Mouse (Mus musculus) megakaryocyte-erythroid progenitor cell, adult 5-6 weeks (primary cell): ENCODE data around the gene Rsph3b. TPM values are rescaled to one million over a fixed set of nuclear protein-coding genes. Genes with fewer than 3 reads are reported as not detected.
A peak's percentile ranks its signal among the peaks of the same experiment; 100 is the strongest.

Experiments
- ATAC-seq: replicated peaks from 2 replicates; pipeline ENCODE4 v1.8.0; 2016; ENCODE audit warnings: mild to moderate bottlenecking, inconsistent platforms; ENCODE audit not compliant: severe bottlenecking, poor library complexity, low FRiP score, low TSS enrichment
- total RNA-seq, 2 experiments: library from RNA; stranded (forward) in 1 of 2; stranded (reverse) in 1 of 2; fragments of 200-1000, 215-1000 nt in 1 of 2; fragments of >200 nt in 1 of 2; fragmentation: Nextera tagmentation in 1 of 2; gene quantifications; 2 replicates each; pipeline ENCODE4 v1.2.3; 2014 to 2017

Gene Rsph3b
- total RNA-seq, 2 experiments from 2014 or later = 30.5 to 42.2 TPM

DNA sequence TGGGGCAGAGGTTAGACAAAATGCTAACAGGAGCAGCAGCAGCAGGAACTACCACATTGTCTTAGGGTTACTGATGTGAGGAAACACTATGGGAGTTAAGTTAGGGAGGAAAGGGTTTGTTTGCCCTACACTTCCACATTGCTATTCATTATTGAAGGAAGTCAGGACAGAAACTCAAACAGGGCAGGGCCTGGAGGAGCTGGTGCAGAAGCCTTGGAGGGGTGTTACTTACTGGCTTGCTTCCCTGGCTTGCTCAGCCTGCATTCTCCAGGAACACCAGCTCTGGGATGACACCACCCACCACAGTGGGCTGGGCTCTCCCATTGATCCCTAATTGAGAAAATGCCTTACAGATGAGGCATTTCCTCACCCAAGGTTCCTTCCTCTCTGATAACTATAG is 79.7 kb downstream of the Rsph3b start:
- no peak for ATAC-seq

DNA sequence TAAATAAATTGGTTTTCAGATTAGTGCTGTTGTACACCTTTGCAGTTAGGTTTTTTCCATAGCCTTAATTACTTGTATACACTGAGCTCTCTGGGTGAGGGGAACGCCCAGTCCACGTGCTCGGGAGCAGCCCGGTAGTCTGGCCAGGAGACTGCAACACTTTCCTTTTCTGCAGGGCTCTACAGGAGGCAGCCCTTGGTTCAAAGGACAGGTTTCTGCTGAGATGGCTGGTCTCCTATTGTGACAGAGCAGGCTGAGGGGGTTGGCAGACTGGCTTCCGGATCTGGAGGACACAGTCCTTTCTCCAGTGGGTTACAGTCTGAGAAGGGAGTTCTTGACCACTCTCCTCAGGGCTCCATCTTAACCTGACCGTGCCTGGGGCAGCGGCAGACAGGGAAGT is 80.7 kb downstream of the Rsph3b start:
- ATAC-seq = peak; percentile 69

DNA sequence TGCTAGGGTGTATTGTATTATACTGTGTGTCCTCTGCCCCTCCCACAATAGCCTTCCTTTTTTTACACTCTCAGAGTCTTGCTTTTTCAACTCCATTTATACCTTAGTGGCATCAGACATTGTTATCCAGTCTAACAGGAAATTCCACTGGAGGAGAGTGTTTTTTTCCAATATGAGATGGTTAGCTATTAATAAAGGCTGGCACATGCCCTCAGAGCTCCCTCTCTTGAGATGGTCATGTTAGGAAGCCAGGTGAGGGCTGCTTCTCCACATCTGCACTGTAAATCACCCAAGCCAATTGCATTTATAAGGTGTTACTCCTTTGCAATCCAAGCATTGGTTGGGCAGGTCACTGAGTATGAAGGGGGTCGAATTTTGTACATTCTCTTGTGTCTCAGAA is 81.9 kb downstream of the Rsph3b start:
- no peak for ATAC-seq

DNA sequence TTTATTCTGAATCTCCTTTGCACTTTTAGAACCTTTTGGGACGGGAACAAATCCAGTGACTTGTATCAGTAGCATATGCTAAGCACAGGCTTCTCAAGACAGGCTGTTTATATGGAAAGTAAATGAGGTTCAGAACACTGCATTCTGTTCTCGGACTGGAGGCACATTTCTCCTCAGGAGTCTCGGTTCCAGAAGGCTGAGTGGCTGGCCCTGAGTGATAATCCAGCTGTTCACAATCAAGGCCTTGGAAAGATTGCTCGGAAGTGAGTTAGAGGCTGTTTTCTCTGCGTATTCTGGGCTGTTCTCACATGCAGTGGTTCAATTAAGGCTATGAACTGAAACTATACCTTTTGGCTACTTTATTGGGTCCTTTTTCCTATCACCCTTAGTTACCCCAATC is 82.9 kb downstream of the Rsph3b start:
- no peak for ATAC-seq

DNA sequence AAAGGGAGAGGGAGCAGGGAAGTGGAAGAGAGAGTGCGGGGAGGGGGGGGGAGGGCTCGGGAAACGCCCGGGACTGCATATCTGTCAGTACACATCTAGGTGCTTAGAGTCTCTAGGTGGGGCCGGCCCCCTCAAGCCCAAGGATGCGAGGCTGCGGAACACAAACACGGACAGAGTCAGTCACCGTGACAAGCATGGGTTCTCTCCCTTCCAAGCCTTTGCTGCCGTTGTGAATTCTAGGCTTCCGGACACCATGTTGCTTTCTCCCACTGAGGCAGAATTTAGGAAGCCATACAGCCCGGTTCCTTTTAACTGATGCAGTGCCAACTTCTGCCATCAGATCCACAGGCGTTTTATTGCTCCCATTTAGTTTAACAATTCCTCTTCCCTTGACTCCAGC is 83.6 kb downstream of the Rsph3b start:
- no peak for ATAC-seq

DNA sequence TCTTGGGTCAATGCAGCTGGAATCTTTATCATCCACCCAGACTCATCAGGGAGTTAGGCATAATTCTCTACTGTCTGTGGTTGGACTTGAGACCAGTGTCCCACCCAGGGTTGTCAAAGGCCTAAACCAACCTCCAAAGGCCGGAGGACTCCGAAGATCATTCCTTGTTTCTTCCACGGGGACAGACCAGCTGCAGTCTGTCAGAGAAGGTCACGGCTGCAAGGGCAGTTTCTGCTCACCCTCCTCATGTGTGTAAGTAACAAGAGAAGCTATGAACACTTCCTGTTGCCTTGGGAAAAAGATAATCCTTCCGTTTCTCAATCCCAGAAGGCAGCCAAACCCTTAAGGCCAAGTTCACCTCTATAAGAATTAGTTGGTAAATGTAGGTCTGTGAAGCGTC is 85.0 kb downstream of the Rsph3b start:
- no peak for ATAC-seq

DNA sequence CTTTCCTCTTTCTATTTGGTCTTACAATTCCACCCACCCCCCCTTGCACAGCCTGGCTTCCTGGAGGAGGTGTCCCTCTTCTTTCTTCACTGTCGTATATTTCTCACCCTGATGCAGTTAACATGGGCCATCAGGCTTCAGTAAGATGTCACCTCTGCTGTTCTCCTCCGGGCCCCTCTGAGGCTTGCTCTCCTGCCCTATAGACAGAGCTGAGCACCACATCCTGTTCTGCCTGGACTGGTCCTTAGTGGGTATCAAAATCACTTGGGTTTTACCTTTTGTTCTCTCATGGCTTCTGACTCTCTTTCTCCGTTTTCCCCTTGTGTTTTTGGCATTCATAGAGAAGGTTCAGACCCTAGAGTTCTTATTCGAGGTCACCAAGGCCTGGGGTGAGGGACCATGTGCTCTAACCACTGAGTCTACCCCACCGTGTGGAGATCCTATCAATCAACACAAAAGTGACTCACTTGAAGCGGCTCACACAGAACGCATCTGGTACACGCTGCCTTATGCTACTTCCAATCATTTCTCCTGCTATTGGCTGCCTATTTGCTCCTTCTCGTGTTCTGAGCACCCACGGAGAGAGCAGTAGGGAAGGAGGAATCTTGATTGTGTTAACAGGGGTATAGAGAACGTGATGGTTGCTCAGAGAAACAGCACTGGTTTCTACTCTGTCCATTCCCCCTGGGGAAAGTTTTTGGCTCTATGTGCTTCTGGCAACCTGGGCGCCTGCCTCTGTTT is 86.3 kb downstream of the Rsph3b start:
- no peak for ATAC-seq

DNA sequence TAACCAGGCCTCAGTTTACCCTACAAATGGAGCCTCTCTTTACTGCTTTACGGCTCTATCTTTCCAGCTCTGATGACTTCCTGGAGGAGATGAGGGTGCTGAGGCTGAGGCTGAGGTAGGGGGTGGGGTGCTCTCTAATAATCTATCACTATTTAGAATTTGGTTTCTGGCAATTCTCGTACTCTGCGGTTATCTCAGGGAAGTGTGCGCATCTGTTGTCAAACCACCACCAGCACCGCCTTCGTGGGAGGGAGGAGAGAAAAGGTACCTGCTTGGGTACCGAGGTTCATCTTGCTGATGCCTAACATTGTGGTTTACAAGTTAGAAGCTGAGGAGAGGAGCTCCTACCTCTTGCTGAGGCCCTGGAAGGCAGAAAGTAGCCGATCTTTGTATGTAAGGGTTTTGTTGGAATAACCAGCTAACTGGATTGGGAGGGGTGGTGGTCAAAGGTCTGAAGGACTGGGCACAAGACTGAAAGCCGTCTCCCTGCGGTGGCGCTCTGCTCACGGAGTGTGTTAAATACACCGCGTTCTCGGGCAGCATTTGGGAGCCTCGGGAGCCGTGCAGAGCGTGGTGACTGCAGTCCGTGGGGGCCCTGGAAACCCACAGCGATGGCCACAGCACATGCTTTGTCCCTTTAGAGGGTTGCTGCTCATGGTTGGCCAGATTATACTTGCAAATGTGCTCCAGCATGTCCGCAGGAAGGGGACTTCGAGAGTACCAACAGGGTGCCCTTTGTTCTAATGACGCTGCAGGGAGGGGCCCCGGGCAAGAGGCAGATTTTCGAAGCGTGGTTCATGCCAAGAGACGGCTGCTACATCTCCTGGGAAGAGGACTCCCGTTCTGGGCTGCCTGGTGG is 87.1 kb downstream of the Rsph3b start:
- ATAC-seq = peak; percentile 56

DNA sequence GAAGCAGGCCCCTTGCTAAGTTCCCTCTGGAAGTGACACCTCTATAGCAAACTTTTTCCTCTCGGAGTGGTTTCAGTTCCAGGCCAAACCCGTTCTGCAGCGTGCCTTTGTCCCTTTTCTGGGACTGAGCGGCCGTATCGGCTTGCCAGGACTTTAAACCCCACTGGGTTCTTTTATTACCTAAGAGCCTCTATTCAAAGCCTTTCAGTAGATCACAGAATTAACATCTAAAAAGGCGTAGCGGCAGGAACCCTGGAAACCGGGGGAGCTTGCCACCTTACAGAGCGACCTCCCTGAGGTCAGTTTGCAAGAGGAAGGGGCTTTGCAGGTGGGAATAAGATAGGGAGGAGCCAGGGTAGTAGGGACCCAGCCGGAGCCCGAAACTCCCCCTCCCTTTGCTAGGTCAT is 88.0 kb downstream of the Rsph3b start:
- no peak for ATAC-seq

DNA sequence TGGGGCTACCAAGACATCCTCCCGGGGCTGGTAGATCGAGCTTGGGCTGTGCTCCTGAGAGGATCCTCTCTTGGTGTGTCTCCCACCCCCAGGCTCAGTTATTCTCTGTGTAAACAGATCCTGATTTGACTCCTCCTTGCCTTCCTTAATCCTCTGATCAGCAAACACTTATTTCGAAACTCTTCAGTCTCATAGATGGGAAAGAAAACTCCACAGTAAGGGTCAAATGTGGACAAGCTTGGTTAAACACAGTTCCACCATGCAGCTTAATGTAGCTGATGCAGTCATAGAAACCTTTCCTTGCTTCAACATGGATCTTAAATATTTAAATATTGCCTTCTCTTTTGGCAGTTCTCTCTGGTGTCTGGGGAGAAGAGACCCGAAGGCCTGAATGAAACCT is 88.4 kb downstream of the Rsph3b start:
- ATAC-seq = no peak

Other genes starting within 250 kb of the Rsph3b start
- gene Ezr, start 165.9 kb downstream of the Rsph3b start, total RNA-seq (2014; fragmentation: Nextera tagmentation) = 82.2 and 85.0 TPM in 2 replicates
- 161 and 203 TPM in 2 replicates for gene Ezr, start 165.9 kb downstream of the Rsph3b start, total RNA-seq (2017)
- 43.6 and 70.2 TPM in 2 replicates for gene Tagap1, start 12.5 kb upstream of the Rsph3b start, total RNA-seq (2014; fragmentation: Nextera tagmentation)
- gene Tagap1, start 12.5 kb upstream of the Rsph3b start, total RNA-seq (2017) = 35.9 and 36.3 TPM in 2 replicates
- 123 and 163 TPM in 2 replicates for gene Rnaset2b, start 22.0 kb upstream of the Rsph3b start, total RNA-seq (2014; fragmentation: Nextera tagmentation)
- 276 and 277 TPM in 2 replicates for gene Rnaset2b, start 22.0 kb upstream of the Rsph3b start, total RNA-seq (2017)
- not detected in 2 replicates for gene Gm49721, start 30.2 kb upstream of the Rsph3b start, total RNA-seq (2014; fragmentation: Nextera tagmentation)
- gene Gm49721, start 30.2 kb upstream of the Rsph3b start, total RNA-seq (2017) = not detected in 2 replicates
- gene Gm1604a, start 76.9 kb upstream of the Rsph3b start, total RNA-seq (2014; fragmentation: Nextera tagmentation) = 0.90 TPM in 1 of 2 replicates, not detected in the other
- gene Gm1604a, start 76.9 kb upstream of the Rsph3b start, total RNA-seq (2017) = not detected in 2 replicates
- gene Rps6ka2, start 221.4 kb upstream of the Rsph3b start, total RNA-seq (2014; fragmentation: Nextera tagmentation) = 1.9 and 2.6 TPM in 2 replicates
- 1.8 and 1.9 TPM in 2 replicates for gene Rps6ka2, start 221.4 kb upstream of the Rsph3b start, total RNA-seq (2017)